Mouse (Mus musculus) embryo, embryonic 10 days (tissue): ENCODE results near the gene Rcbtb2.

Source experiments
- DNase-seq: peaks from one replicate; pipeline ENCODE4 v3.0.0-alpha.2; 2015; ENCODE audit warnings: low spot score

Rcbtb2 gene

GRCm38 (mm10) chr14:73148125-73148524 is 25.3 kb downstream of the Rcbtb2 start:
- no peak for DNase-seq

DNA sequence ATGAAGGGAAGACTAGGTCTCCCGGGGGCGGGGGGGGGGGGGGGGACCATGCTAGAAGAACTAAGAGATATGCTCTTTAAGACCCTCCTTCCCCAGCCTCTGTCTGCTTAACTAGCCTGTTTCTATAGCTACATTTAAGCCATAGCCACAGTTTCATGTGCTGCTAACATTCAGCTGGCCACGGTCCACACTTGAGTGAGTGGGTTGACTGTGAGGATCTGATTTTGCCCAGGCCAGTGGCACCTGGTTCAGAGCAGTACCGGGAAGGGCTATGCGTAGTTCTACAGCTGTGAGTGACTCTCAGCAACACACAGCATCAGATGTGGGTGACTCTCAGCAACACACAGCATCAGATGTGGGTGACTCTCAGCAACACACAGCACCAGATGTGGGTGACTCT is 38.5 kb downstream of the Rcbtb2 start:
- no peak for DNase-seq

- no peak for DNase-seq
Measured at GRCm38 (mm10) chr14:73162192-73162800, 39.5 kb downstream of the Rcbtb2 start.

- DNase-seq, result no peak
Measured at GRCm38 (mm10) chr14:73163363-73163998, 40.6 kb downstream of the Rcbtb2 start.

- DNase-seq, result no peak
Measured at GRCm38 (mm10) chr14:73165136-73165535, 42.3 kb downstream of the Rcbtb2 start.

- no peak for DNase-seq
Measured at GRCm38 (mm10) chr14:73168605-73169004, 45.8 kb downstream of the Rcbtb2 start.

DNA sequence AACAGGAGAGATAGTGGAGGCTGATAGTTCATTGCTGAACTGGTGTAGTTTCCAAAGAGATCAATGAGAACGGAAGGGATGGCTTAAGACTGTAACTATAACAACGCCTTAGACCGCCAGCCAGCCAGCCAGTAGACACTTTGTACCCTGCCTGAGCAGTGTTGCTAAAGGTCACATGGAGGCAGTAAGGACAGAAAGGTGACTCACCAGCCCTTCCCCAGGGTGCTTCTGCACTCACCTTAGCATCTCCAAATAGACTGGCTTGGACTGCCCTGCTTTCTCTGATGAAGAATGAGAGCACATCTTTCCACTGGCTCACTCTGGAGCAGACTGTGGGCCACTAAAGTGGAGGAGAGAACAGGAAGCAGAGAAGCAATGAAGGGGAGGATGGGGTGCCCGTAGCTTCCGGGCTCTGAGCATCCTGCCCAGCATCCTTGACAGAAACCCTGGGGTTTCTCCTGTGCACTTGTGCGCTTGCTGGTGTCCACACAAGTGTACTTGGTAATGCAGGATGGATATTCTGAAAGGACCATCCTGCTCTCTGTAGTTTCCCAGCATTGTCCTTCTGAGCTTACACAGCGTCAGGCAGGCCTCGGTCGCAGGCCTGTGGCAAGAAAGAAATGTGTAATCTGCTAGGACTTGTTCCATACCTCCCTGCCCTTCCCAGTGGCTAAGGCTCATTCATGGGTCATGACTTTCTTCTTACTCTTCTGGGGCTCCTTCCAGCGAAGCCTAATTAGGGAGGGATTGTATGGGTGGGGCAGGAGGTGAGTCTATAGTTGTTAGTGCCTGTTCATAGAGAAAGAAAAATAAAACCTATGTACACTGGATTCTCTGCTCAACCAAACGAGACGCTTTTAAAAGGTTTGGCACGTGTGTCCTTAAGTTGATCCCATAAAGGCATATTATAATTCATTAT is 47.3 kb downstream of the Rcbtb2 start:
- no peak for DNase-seq

GRCm38 (mm10) chr14:73172196-73173011 is 49.6 kb downstream of the Rcbtb2 start:
- peak; percentile 20 for DNase-seq

- no peak for DNase-seq
Measured at GRCm38 (mm10) chr14:73173662-73174061, 50.8 kb downstream of the Rcbtb2 start.

DNA sequence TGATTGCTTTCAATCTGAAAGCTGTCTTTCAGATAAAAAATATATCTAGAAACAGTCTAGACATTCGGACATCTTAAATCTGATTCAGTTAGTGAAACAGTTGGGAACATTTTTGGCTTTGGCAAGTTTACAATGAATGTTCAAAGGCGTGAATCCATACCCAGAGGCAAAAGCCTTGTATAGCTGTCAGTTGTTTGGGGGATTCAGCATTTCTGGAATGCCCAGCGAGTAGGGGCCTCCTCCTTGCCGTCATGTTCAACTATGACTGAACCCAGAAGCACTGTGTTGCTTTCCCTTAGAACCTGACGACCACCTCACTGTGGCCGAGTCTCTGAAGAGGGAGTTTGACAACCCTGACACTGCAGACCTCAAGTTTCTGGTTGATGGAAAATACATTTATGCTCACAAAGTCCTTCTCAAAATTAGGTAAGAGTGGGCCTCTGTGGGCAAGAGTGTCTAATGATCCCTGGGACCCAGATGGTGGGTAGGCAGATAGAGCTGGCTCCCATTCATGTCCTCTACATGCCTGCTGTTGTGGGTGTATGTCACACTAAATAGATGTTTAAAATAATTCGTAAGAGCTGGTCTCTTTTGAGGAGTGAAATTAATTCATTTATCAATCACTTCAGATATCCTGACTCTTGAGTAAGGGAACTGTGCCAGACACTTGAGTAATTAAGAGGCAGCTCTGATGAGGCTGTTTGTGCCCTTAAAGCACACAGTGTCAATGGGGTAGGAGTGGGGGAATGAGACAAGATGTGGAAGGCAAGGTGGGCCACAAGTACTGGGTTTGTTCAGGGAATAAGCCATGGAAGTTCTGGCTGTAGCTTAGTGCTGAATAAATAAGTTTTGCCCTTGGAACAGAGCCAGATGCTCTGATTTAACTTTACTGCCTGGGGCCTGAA is 51.5 kb downstream of the Rcbtb2 start:
- no peak for DNase-seq

DNA sequence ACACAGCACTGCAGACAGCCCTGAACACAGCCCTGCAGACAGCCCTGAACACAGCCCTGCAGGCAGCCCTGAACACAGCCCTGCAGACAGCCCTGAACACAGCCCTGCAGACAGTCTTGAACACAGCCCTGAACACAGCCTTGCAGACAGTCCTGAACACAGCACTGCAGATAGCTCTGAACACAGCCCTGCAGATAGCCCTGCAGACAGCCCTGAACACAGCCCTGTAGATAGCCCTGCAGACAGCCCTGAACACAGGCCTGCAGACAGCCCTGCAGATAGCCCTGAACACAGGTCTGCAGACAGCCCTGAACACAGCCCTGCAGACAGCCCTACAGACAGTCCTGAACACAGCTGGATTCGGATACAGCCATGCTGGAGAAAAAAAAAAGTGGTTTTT is 52.2 kb downstream of the Rcbtb2 start:
- DNase-seq, result no peak

GRCm38 (mm10) chr14:73175814-73176213 is 53.0 kb downstream of the Rcbtb2 start:
- no peak for DNase-seq

DNA sequence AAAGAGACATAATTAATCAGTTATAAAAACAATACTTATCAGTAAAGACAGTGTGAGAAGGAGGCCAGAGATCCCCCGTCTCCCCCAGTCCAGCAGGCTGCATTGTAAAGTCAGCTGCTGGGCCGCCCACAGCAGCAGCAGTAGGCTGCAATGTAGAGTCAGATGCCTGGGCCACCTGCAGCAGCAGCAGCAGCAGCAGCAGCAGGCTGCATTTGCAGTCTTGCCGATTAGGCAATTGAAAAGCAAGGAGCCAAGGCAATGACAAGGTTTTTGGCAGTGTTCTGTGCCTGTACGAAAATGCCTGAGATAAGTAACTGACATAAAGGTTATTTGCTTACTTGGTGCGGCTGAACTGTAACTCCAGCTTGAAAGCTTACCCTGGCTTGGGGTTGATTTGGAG is 53.4 kb downstream of the Rcbtb2 start:
- DNase-seq, result no peak

GRCm38 (mm10) chr14:73177961-73178360 is 55.1 kb downstream of the Rcbtb2 start:
- no peak for DNase-seq

DNA sequence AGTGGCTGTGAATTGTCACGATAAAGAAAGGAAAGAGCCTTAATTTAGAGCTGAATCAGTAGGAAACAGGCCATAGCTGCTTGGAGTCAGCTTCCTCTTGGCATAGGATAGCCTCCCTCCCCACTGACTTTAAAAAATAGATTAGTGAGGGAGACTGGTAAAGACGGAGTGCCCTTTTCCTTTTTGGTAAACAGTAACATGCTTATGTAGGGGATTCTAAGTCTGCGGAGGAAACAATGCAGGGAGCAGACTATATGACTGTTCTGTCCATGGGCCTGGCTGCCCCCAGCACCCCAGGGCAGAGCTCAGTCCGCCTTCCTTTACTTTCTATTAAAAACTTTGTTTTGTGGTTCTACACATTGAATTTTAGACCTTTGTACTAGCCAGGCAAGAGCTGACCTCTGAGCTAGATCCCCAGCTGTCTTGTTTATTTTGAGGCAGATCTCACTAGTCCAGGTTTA is 56.4 kb downstream of the Rcbtb2 start:
- DNase-seq, result no peak

DNA sequence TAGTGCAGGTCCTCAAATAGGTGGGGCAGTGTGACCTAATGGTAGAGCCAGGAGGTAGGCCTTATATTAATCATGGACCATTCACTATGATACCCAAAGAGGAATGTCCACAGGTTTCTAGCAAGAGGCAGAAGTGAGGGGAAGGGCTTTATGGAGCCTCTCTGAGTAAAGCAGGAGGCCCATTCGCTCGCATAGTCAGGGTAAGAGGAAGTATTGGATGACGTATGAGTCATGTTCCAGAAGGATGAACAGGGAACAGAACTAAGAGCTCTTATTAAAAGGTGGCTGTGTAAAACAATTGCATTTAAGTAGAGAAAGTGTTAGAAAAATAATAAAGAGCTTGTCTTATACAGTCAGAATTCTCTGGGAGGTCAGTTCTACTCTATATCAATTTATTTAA is 57.8 kb downstream of the Rcbtb2 start:
- DNase-seq, result no peak

DNA sequence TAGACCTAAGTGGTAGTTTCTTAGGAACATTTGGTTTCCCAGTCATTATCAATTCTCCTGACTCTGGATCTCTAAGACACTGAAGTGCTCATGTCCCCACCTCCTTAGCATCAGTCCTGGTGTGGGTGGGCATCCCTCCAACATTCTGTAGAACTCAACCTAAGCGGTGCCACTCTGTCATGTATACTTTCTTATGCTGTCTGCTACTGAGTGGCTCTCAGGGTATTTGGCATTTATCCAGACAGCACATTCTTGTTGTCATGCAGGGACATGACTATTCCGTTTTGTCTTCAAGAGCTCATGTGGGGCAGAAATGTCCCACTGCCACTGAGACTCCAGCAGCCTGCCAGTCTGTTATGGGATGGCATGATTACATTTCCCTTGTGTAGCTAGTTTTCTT is 58.3 kb downstream of the Rcbtb2 start:
- no peak for DNase-seq

DNA sequence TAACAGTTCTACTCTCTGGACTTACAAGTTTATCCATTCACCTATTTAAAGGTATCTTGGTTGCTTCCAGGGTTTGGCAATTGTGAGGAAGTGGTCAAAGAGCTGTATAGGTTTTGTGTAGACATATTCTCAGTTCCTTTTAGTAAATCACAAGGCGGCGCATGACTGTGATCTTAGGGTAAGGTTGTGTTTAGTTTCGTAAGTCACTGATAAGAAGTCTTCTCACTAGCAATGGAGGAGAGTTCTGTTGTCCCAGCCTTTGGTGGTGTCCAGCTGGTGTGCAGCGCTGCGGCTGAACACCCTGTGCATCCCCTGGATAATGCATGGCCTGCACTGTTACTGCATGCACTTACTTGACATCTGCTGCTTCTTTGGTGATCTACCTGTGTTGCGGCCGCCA is 64.0 kb downstream of the Rcbtb2 start:
- no peak for DNase-seq

GRCm38 (mm10) chr14:73199058-73199457 is 76.2 kb downstream of the Rcbtb2 start:
- no peak for DNase-seq

DNA sequence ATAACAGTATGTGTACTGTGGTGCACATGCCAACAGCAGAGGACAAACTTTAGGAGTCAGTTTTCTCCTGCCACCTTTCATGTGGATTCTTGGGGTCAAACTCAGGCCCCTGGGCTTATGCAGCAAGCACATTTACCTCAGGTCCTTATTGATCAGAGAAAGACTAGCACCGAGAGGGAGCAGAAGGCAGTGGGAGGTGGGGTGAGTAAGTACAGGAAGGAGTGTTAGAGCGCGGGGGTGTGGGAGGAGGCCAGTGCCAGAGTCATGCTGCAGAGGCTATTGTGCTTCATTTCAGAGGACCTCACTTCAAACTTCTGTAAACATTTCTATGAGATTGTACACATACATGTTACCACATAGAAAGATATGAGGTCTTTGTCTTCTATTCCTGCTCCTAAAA is 78.6 kb downstream of the Rcbtb2 start:
- DNase-seq, result no peak

DNA sequence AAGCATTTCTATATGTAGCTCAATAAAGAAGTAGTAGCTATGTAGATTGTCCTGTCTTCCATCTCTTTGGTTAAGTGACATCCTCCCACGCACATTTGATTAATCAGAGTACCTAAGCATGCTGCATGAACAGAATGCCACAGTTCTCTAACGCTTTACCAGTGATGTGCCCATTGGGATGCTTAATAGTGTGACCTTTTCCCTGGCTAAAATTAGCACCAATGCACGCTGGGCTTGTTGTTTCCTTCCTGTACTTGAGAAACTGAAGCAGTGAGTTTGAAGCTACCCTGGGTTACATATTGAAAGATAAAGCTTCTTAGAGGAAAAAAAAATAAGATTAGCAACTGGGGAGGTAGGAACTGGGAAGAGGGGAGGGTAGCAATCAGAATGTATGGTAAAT is 81.2 kb downstream of the Rcbtb2 start:
- no peak for DNase-seq
